Mouse (Mus musculus): ENCODE results near the gene Aff3. TPM values are rescaled to one million over a fixed set of nuclear protein-coding genes. Genes with fewer than 3 reads are reported as not detected.

The Aff3 gene
- polyA plus RNA-seq, 1 experiment from 2014 or later = 0.38 TPM

DNA sequence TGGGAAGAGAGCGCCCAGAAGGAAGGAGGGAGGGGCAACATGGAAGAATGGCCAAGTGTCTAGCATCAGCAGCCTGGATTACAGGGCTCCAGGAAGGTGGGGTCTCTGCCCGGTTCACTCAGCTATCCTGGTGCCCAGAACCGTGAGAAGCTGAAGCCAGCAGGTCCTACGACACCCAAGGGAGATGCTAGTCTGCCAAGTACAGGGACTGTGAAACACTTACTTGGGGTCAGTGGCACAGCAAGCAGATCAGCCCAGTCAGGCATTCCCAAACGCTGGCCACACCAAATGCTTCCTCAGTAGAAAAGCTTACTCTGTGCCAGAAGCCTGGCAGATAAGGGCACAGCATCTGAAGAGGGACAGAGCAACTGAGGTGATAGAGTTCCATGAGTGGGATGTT lies 266.2 kb downstream of the Aff3 start:
- no peaks in the 10 kb centered on the region for H3K36me3 ChIP-seq (ENCODE audit: control insufficient read depth, insufficient read depth)
- WGBS (ENCODE audit: insufficient replicate concordance) = 49% methylated on average over 5 of the region's 5 CpGs
- no peaks in the 10 kb centered on the region for H3K27me3 ChIP-seq (ENCODE audit: control insufficient read depth, insufficient read depth, low read depth, low read length)
- no peaks in the 10 kb centered on the region for H3K4me1 ChIP-seq (ENCODE audit: control insufficient read depth, low read depth, low read length)
- no peak overlapping the region for H3K4me2 ChIP-seq (ENCODE audit: low read depth, low read length)
- H3K27ac ChIP-seq (ENCODE audit: low read length) = no peak overlapping the region
- no peak overlapping the region for H3K9ac ChIP-seq (ENCODE audit: low read depth, low read length)
- no peak overlapping the region for H3K4me3 ChIP-seq (ENCODE audit: low read depth, low read length)
- no peak for ATAC-seq (ENCODE audit: low read depth)
- no peaks in the 10 kb centered on the region for H3K9me3 ChIP-seq (replicated peaks; ENCODE audit: control insufficient read depth, low read length)

DNA sequence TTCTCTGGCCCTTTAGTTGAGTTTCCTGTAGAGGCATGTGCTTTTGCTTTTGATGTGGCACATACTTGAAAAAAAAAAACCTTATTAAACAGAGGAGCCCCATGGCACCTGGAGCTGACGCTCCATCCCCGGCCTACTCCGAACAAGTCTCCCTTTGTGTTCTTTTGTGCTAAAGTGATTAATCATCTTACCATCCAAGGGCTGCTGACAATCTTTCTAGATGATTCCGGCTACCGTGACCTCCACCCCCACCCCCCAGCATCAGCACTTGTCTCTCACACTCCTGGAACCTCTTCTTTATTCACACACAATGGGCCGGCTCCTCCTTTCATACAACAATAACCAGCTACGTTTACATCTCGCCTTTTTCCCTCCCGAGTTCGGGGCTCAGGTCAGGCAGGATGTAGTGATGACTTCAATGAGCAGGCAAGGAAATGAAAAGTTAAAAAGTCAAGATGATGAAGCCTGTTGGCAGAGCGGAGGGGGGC lies 269.5 kb downstream of the Aff3 start:
- ATAC-seq (ENCODE audit: low read depth) = no peak
- H3K4me3 ChIP-seq (ENCODE audit: low read depth, low read length) = no peak overlapping the region
- no peaks in the 10 kb centered on the region for H3K36me3 ChIP-seq (ENCODE audit: control insufficient read depth, insufficient read depth)
- H3K9ac ChIP-seq (ENCODE audit: low read depth, low read length) = no peak overlapping the region
- H3K9me3 ChIP-seq (replicated peaks; ENCODE audit: control insufficient read depth, low read length) = no peaks in the 10 kb centered on the region
- no peaks in the 10 kb centered on the region for H3K4me1 ChIP-seq (ENCODE audit: control insufficient read depth, low read depth, low read length)
- WGBS (ENCODE audit: insufficient replicate concordance) = 60% methylated on average over 11 of the region's 11 CpGs
- H3K27me3 ChIP-seq (ENCODE audit: control insufficient read depth, insufficient read depth, low read depth, low read length) = no peaks in the 10 kb centered on the region
- no peak overlapping the region for H3K27ac ChIP-seq (ENCODE audit: low read length)
- no peak overlapping the region for H3K4me2 ChIP-seq (ENCODE audit: low read depth, low read length)

DNA sequence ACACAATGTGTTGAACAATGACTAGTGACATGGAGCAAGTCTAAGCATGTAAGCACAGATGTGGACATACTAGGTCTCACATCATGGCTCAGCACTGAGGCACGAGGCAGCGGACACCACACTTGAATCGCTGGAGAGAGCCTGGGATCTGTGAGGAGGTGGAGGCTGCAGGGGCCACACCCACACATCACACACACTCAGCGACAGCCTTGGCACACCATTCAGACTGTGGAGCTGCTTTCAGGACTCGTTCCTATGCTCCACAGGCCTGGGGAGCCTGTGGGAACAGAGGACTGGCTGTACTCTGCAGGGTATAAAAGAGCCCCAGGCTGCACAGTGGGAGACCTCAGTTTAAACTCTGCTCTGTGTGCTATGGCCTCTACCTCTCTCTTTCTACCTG lies 270.3 kb downstream of the Aff3 start:
- WGBS (ENCODE audit: insufficient replicate concordance) = 42% methylated on average over 5 of the region's 5 CpGs
- Histone ChIP-seq H3K4me3 (ENCODE audit: low read depth, low read length) (no peak overlapping the region), H3K4me2 (ENCODE audit: low read depth, low read length) (no peak overlapping the region), H3K9me3 (replicated peaks; ENCODE audit: control insufficient read depth, low read length) (no peaks in the 10 kb centered on the region), H3K27me3 (ENCODE audit: control insufficient read depth, insufficient read depth, low read depth, low read length) (no peaks in the 10 kb centered on the region), H3K27ac (ENCODE audit: low read length) (no peak overlapping the region), H3K9ac (ENCODE audit: low read depth, low read length) (no peak overlapping the region), H3K4me1 (ENCODE audit: control insufficient read depth, low read depth, low read length) (no peaks in the 10 kb centered on the region), H3K36me3 (ENCODE audit: control insufficient read depth, insufficient read depth) (no peaks in the 10 kb centered on the region)
- ATAC-seq (ENCODE audit: low read depth) = no peak

DNA sequence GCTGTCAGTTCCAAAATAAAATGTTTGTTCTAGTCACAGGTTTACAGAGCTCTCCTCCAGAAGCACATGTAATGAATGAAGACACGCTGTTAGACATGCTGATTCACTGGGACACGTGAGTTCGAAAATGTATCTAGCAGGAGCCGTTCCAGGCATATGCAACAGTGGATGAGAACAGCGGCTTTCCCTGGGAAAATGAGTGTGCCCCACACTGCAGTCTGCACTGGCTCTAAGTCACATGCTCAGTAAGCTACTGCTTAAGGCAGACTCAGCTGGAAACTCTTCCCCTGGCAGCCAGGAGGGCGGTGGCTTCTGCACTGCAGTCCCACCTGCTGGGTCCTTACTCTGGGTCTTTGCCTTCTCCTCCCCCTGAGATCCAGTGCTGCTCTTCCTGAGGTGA lies 271.2 kb downstream of the Aff3 start:
- 60% methylated on average over 6 of the region's 6 CpGs for WGBS (ENCODE audit: insufficient replicate concordance)
- ATAC-seq (ENCODE audit: low read depth) = no peak

DNA sequence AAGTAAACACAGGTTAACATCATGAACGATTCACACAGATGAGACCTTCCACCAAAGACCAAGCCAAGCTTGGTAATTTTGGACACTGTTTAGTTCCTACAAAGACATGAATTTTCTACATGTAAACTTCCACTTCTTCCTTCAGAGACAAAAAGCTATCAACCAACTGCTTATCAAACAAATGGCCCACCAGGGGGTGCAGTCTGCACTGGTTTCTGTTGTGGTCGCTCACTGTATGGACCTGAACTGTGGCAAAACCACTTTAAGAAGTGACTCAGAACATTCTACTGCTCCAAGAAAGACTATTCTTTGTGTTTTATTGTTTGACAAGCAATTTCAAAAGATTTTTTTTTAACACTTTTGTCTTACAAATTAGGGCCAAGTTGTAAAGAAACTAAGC lies 271.8 kb downstream of the Aff3 start:
- Histone ChIP-seq H3K9me3 (replicated peaks; ENCODE audit: control insufficient read depth, low read length) (no peaks in the 10 kb centered on the region), H3K27me3 (ENCODE audit: control insufficient read depth, insufficient read depth, low read depth, low read length) (no peaks in the 10 kb centered on the region), H3K9ac (ENCODE audit: low read depth, low read length) (no peak overlapping the region), H3K4me3 (ENCODE audit: low read depth, low read length) (no peak overlapping the region), H3K36me3 (ENCODE audit: control insufficient read depth, insufficient read depth) (no peaks in the 10 kb centered on the region), H3K4me2 (ENCODE audit: low read depth, low read length) (no peak overlapping the region), H3K4me1 (ENCODE audit: control insufficient read depth, low read depth, low read length) (no peaks in the 10 kb centered on the region), H3K27ac (ENCODE audit: low read length) (no peak overlapping the region)
- WGBS (ENCODE audit: insufficient replicate concordance) = 29% methylated on average over 2 of the region's 2 CpGs
- no peak for ATAC-seq (ENCODE audit: low read depth)

More for the DNA sequence above, 271.2 kb downstream of the Aff3 start:
- no peaks in the 10 kb centered on the region for H3K4me1 ChIP-seq (ENCODE audit: control insufficient read depth, low read depth, low read length)
- H3K9ac ChIP-seq (ENCODE audit: low read depth, low read length) = no peak overlapping the region
- no peak overlapping the region for H3K4me2 ChIP-seq (ENCODE audit: low read depth, low read length)
- H3K27me3 ChIP-seq (ENCODE audit: control insufficient read depth, insufficient read depth, low read depth, low read length) = no peaks in the 10 kb centered on the region
- no peak overlapping the region for H3K4me3 ChIP-seq (ENCODE audit: low read depth, low read length)
- no peaks in the 10 kb centered on the region for H3K36me3 ChIP-seq (ENCODE audit: control insufficient read depth, insufficient read depth)
- no peaks in the 10 kb centered on the region for H3K9me3 ChIP-seq (replicated peaks; ENCODE audit: control insufficient read depth, low read length)
- H3K27ac ChIP-seq (ENCODE audit: low read length) = no peak overlapping the region

DNA sequence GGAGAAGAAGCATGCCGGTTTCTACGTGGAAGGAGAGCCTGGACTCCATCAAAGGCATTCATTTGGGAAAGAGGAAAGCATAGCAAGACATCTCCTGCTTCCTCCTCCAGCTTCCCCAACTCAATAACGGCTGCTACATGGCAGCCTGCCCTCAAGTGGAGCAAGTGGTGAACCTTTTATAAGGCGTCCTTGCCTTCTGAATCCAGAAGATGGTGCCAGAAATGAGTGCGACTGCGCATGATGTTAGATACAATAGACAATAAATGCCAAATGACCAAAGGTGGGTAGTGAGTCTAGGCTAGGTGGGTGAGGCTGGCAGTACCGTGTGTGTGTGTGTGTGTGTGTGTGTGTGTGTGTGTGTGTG lies 273.9 kb downstream of the Aff3 start:
- Histone ChIP-seq H3K27me3 (ENCODE audit: control insufficient read depth, insufficient read depth, low read depth, low read length) (no peaks in the 10 kb centered on the region), H3K4me3 (ENCODE audit: low read depth, low read length) (no peak overlapping the region), H3K9me3 (replicated peaks; ENCODE audit: control insufficient read depth, low read length) (no peaks in the 10 kb centered on the region), H3K27ac (ENCODE audit: low read length) (no peak overlapping the region), H3K4me2 (ENCODE audit: low read depth, low read length) (no peak overlapping the region), H3K9ac (ENCODE audit: low read depth, low read length) (no peak overlapping the region), H3K36me3 (ENCODE audit: control insufficient read depth, insufficient read depth) (no peaks in the 10 kb centered on the region), H3K4me1 (ENCODE audit: control insufficient read depth, low read depth, low read length) (no peaks in the 10 kb centered on the region)
- no peak for ATAC-seq (ENCODE audit: low read depth)
- WGBS (ENCODE audit: insufficient replicate concordance) = 60% methylated on average over 7 of the region's 7 CpGs

DNA sequence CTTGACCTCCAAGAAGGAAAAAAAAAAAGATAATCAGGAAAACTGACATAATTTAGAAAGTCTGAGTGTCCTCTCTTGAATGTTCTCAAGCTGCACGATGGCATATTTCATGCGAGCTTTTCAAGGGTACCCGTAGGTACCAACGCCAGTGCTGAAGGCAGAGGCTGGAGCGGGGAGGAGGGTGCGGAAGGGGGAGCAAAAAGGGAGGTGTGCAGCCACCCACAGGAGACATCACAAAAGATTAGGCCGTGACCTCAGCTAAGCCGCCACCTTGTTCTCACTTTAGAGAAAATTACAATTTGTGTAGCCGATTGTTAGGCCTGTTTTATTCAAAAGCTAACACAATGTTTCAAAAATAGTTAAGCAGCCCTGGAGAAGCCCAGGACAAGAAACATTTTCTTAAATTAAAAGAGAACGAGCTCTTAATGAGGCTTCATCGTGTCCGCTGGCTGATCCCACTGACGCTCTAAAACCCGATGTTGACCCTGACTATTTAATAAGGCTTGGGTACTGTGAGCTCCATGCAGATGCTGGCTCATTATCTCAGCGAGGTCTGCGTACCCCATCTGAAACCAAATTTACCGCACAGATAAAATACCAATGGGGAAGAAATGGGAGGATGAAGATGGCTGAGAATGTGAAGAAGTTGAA lies 274.4 kb downstream of the Aff3 start:
- no peak for ATAC-seq (ENCODE audit: low read depth)
- 70% methylated on average over 17 of the region's 17 CpGs for WGBS (ENCODE audit: insufficient replicate concordance)
- no peak overlapping the region for H3K4me2 ChIP-seq (ENCODE audit: low read depth, low read length)

DNA sequence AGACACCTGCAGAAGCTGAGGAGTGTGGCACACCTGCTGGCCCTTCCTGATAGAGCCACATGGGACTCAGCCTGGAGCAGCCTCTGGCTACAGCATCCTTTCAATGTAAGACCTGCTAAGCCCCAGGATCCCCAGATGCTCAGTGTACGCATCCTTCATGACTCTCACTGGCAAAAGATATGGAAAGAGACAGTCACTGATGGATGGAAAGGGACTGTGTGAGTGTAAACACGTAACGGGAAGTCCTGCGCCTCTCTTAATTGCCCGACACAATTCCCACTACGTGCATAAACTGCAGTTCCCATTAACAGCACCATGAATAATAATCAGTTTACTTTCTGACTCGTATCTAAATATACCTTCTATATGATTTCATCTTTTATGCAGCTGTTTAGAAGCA lies 275.2 kb downstream of the Aff3 start:
- WGBS (ENCODE audit: insufficient replicate concordance) = 69% methylated on average over 7 of the region's 7 CpGs
- H3K9me3 ChIP-seq (replicated peaks; ENCODE audit: control insufficient read depth, low read length) = no peaks in the 10 kb centered on the region
- ATAC-seq (ENCODE audit: low read depth) = no peak
- H3K27ac ChIP-seq (ENCODE audit: low read length) = no peak overlapping the region
- no peaks in the 10 kb centered on the region for H3K4me1 ChIP-seq (ENCODE audit: control insufficient read depth, low read depth, low read length)
- H3K4me3 ChIP-seq (ENCODE audit: low read depth, low read length) = no peak overlapping the region
- no peaks in the 10 kb centered on the region for H3K36me3 ChIP-seq (ENCODE audit: control insufficient read depth, insufficient read depth)
- no peak overlapping the region for H3K4me2 ChIP-seq (ENCODE audit: low read depth, low read length)
- H3K27me3 ChIP-seq (ENCODE audit: control insufficient read depth, insufficient read depth, low read depth, low read length) = no peaks in the 10 kb centered on the region
- H3K9ac ChIP-seq (ENCODE audit: low read depth, low read length) = no peak overlapping the region

More for the DNA sequence above, 274.4 kb downstream of the Aff3 start:
- Histone ChIP-seq H3K9me3 (replicated peaks; ENCODE audit: control insufficient read depth, low read length) (no peaks in the 10 kb centered on the region), H3K4me1 (ENCODE audit: control insufficient read depth, low read depth, low read length) (no peaks in the 10 kb centered on the region), H3K27me3 (ENCODE audit: control insufficient read depth, insufficient read depth, low read depth, low read length) (no peaks in the 10 kb centered on the region), H3K36me3 (ENCODE audit: control insufficient read depth, insufficient read depth) (no peaks in the 10 kb centered on the region), H3K9ac (ENCODE audit: low read depth, low read length) (no peak overlapping the region), H3K27ac (ENCODE audit: low read length) (no peak overlapping the region), H3K4me3 (ENCODE audit: low read depth, low read length) (no peak overlapping the region)

DNA sequence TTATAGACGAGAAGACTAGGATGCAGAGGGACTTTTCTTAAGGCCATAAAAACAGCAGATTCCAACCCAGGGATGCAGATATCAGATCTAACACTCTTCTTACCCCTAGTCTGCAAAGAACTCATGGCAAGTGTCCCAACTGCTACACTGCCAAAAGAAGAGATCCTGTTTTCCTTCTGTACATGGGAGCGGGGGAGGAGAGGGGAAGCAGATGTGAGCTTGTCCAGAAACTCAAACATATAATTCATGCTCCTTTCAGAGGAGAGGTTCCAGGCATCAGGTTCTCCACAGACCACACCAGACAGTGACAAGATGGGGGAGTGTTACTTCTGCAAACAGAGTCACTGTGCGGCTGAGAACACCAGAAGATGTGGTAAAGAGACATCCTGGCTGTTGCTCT lies 276.3 kb downstream of the Aff3 start:
- H3K4me2 ChIP-seq (ENCODE audit: low read depth, low read length) = no peak overlapping the region
- 42% methylated on average over 3 of the region's 3 CpGs for WGBS (ENCODE audit: insufficient replicate concordance)

More for the DNA sequence above, 276.3 kb downstream of the Aff3 start:
- Histone ChIP-seq H3K27me3 (ENCODE audit: control insufficient read depth, insufficient read depth, low read depth, low read length) (no peaks in the 10 kb centered on the region), H3K9ac (ENCODE audit: low read depth, low read length) (no peak overlapping the region), H3K4me1 (ENCODE audit: control insufficient read depth, low read depth, low read length) (no peaks in the 10 kb centered on the region), H3K4me3 (ENCODE audit: low read depth, low read length) (no peak overlapping the region), H3K9me3 (replicated peaks; ENCODE audit: control insufficient read depth, low read length) (no peaks in the 10 kb centered on the region), H3K36me3 (ENCODE audit: control insufficient read depth, insufficient read depth) (no peaks in the 10 kb centered on the region), H3K27ac (ENCODE audit: low read length) (no peak overlapping the region)
- ATAC-seq (ENCODE audit: low read depth) = no peak
